Mouse (Mus musculus) thymus, postnatal 14 days (tissue): ENCODE measurements around the gene Cox5a.

ENCODE experiments used
- DNase-seq: peaks from one replicate; pipeline ENCODE4 v3.0.0; 2021

Gene Cox5a

DNA sequence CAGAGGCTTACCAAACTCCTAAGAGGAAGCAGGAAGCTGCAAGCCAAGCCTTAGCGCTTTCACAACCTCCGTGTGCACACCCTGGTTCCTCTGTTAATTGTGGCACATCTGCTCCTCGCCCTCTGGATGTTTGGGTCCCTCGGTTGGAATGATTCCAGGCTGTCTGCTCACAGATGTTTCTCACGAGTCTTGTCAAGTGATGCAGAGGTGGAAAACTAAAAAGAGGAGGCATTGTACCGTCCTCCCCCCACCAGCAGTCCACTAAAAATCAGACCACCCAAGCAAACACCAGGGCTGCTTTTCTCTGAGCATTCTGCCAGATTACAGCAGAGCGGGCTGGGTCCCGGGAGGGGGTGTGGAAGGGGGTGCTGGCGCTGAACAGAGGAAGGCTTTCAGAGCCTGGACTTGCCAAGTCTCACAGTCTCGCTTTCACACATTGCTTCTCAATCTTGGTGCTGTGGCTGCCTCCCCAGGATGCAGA, 44.7 kb downstream of the Cox5a start:
- no peak for DNase-seq

DNA sequence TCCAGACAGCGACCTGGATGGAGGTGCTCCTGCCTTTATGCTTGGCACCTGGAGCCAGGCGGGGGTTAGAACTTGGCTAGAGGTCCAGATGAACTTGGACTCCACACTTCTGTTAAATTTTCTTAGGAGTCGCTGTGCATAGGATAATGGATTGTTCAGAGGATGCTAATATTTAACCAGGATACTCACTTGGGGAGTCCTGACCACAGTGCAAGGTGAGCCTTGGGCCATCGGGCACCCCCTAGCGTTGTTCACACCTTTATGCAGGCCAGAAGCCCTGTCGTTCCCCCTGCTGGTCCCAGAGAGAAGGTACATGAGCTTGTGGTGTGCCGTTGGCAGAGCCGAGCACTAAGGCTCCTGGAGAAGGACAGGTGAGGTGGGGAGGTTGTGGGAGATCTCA, 45.8 kb downstream of the Cox5a start:
- DNase-seq: no peak

DNA sequence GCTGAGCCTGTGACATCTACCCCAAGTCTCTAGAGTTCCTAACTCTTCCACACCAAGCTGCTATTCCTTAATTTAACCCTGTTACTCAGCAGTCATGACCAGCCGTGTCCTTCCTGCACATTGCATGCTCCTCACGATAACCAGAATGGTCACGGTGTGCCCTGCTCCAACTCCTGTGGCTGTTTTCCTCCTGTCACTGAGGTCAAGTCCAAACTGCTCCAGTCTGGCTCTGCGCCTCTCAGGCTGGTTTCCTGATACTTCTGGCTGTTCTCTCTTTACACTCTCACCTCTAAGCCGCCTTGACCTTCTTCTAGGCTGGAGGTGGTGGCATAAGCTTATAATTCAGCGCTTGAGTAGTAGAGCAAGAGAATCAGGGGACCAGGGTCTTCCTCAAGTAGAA, 47.4 kb downstream of the Cox5a start:
- DNase-seq: no peak

DNA sequence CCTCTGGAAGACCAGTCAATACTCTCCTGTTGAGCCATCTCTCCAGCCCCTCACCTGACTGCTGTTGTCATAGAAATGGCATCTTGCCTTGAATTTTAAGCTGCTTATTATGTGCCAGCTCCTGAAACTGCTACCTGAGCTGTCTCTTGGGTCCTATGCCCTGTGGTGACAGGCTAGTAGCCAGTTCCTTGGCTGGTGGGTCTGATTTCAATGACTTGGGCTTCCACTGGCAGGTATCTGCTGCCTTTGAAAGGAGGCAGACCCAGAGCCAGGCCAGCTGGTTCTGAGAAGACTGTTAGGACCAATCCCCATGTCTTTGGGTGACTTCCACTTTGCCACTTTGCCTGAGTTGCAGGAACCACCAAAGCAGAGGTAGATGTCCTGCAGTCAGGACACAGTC, 53.3 kb downstream of the Cox5a start:
- no peak for DNase-seq

DNA sequence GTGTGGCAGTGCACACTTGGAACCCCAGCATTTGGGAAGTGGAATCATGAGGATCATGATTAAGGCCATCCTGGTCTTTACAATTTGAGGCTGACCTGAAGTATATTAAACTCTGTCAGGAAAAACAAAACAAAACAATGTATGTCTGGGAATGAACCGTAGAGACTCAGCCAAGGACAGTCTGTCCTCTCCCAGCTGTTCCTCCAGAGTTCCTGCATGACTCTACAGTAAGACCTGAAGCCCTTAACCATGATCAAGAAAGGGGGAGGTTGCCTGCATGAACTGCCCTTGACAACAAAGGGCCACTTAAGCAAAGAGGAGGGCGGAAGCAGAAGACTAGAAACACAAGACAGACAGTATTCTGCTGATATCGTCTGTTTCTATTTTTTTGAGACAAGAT, 54.5 kb downstream of the Cox5a start:
- DNase-seq: no peak

DNA sequence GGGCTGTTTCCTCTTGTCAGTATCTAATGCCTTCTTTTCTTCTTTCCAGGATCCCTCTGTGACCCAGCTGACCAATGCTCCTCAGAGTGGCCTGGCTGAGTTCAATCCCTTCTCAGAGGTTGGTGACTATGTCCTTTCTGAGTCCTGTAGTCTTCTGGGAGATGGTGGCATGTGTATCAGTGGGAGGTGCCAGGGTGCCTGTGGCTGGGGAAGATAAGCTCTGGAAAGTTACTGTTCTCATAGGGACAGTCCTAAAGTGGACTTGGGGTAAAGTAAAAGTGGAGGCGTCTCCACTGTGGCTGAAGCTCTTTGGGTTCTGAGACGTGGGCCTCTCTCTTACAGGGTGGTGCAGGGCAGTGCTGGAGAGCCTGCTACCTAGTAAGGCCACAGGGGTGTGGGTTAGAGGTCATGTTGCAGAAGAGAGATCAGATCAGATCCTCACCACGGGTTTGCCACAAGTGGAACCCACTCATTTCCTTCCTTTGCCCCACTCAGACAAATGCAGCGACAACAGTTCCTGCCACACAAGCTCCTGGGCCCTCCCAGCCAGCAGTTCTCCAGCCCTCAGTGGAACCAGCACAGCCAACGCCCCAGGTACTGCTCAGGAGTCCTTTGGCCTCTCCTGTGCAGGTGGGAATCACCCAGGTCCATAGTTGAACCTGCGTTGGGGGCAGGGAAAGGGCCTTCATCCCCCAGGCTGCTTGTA, 56.2 kb downstream of the Cox5a start:
- no peak for DNase-seq
